Mouse (Mus musculus): ENCODE measurements around the gene Phc3. TPM values are rescaled to one million over a fixed set of nuclear protein-coding genes. Genes with fewer than 3 reads are reported as not detected.
A peak's percentile ranks its signal among the peaks of the same experiment; 100 is the strongest.
"Not testable (repeated sequence)": the region's sequence is repeated elsewhere in the genome, so short reads cannot be mapped to it uniquely, and the experiment has no call there.

Gene Phc3
- polyA plus RNA-seq, 1 experiment from 2014 or later, result 7.0 TPM

DNA sequence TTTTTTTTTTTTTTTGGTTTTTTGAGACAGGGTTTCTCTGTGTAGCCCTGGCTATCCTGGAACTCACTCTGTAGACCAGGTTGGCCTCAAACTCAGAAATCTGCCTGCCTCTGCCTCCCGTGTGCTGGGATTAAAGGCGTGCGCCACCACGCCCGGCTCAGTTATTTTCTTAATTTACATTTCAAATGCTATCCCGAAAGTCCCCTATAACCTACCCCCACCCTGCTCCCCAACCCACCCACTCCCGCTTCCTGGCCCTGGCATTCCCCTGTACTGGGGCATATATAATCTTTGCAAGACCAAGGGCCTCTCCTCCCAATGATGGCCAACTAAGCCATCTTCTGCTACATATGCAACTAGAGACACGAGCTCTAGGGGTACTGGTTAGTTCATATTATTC, 109.6 kb downstream of the Phc3 start:
- H3K9ac ChIP-seq; H3K27ac ChIP-seq; H3K4me2 ChIP-seq; H3K27me3 ChIP-seq; H3K9me3 ChIP-seq (replicated peaks); ATAC-seq (replicated peaks; ENCODE audit: low FRiP score); H3K4me3 ChIP-seq (replicated peaks); H3K36me3 ChIP-seq: not testable (repeated sequence)
- 91% methylated on average over 8 of the region's 8 CpGs for WGBS
- H3K4me1 ChIP-seq, result peaks cover 12% of the 10 kb centered on the region; the same call in 1 of the 2 replicates

DNA sequence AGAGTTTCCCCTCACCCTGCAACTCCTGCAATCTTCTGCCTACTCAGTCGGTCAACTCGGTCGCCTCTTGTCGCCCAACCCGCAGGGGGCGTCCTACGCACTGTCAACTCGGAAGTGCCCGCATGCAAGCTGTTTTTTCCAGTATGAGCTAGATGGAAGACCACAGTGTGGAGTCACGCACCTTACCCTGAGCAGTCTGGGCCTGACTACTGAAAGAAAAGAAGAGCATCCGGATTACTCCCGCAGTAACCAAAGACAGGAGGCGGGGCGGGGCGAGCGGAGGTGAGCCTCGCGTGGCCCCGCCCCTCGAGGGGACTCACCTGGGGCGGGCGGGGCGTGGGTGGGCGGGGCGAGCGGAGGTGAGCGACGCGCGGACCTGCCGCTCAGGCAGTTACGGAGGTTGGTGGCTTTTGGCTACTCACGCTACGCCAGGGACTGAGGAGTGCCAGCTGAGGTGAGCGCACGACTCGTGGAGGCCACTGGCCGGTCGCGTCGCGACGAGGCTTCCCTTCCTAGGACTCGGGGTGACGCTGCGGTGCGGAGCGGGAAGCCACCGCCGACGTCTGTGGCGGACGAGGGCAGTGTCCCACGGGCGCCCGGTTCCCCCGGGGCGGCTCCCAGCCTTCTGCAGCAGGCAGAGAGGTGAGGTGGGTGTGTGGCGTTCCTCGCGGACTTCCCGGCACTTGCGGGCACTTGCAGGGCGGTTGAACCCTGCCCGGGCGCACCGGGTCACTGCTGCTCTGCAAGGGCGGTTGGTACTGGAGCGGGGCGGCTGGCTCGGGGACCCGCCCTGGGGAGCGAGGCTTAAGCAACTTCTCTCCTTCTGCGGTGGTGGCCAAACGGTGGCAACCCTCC, 113.4 kb downstream of the Phc3 start, which contains the start of gene Gpr160:
Gpr160 (plus strand) TSS at position 347 of the 855 bp plus-strand sequence.
- Histone ChIP-seq H3K9ac (peak within 1 kb of the TSS; percentile 56), H3K36me3 (no peaks in the 10 kb centered on the region), H3K4me3 (replicated peaks) (peak within 1 kb of the TSS; percentile 64), H3K4me2 (peak within 1 kb of the TSS; percentile 98), H3K4me1 (peaks cover 12% of the 10 kb centered on the region; the same call in 1 of the 2 replicates), H3K27me3 (peaks cover 20% of the 10 kb centered on the region; the same call in 1 of the 2 replicates), H3K9me3 (replicated peaks) (no peaks in the 10 kb centered on the region), H3K27ac (peak within 1 kb of the TSS; percentile 76)
- WGBS, result under 1% methylated on average over 75 of the region's 75 CpGs
- peak; percentile 90 for ATAC-seq (replicated peaks; ENCODE audit: low FRiP score)

DNA sequence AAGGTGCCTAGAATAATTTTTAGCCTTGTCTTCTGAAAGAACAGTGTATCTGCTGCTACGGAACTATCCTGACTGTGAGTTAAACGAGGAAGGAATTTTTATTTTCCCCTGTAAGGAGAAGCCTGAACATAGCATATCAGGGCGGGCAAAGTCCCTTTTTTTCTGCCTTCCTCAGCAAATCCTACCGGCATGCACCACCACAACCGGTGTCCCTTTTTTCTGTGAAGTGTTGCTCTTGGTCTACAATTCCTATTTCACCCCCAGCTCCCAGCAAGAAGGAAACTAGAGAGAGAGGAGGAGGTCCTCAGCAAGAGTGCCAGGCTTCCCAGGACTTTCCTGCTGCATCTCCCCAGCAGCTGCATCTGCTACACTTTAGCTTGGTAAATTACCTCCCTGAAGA, 115.6 kb downstream of the Phc3 start:
- peaks cover 12% of the 10 kb centered on the region; the same call in 1 of the 2 replicates for H3K4me1 ChIP-seq
- H3K27ac ChIP-seq, result no peak overlapping the region
- no peaks in the 10 kb centered on the region for H3K9me3 ChIP-seq (replicated peaks)
- H3K36me3 ChIP-seq, result no peaks in the 10 kb centered on the region
- WGBS, result 88% methylated on average over 5 of the region's 5 CpGs
- no peak overlapping the region for H3K9ac ChIP-seq
- peaks cover 20% of the 10 kb centered on the region; the same call in 1 of the 2 replicates for H3K27me3 ChIP-seq
- H3K4me2 ChIP-seq, result no peak overlapping the region
- no peak overlapping the region for H3K4me3 ChIP-seq (replicated peaks)
- no peak for ATAC-seq (replicated peaks; ENCODE audit: low FRiP score)

DNA sequence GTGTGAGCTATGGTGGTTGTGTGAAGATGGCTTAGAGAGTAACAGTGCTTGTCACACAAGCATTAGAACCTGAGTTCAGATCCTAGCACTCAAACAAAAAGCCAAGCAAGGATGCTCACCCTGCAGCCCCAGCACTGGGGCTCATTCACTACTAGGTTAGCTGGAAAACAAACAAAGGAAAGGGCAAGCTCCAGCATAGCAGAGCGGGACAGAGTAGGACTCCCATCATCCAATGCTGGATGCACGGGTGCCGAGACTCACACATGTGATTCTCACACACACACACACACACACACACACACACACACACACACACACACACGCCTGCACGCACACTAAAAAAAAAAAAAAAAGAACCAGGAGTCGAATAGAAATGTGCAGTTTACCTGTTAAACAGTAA, 117.8 kb downstream of the Phc3 start:
- peaks cover 12% of the 10 kb centered on the region; the same call in 1 of the 2 replicates for H3K4me1 ChIP-seq
- H3K4me2 ChIP-seq, result no peak overlapping the region
- H3K9ac ChIP-seq, result no peak overlapping the region
- H3K27me3 ChIP-seq, result peaks cover 15% of the 10 kb centered on the region; the same call in 1 of the 2 replicates
- ATAC-seq (replicated peaks; ENCODE audit: low FRiP score), result no peak
- H3K9me3 ChIP-seq (replicated peaks), result no peaks in the 10 kb centered on the region
- no peak overlapping the region for H3K4me3 ChIP-seq (replicated peaks)
- 77% methylated on average over 4 of the region's 6 CpGs for WGBS
- no peaks in the 10 kb centered on the region for H3K36me3 ChIP-seq
- H3K27ac ChIP-seq, result no peak overlapping the region

Other genes with a start within 250 kb of the Phc3 start
- gene Samd7, start 223.1 kb downstream of the Phc3 start, polyA plus RNA-seq (2015; fragmentation: Nextera tagmentation; extraction: Ambion mirVana), result not detected in 2 replicates
- gene Sec62, start 176.5 kb downstream of the Phc3 start, polyA plus RNA-seq (2015; fragmentation: Nextera tagmentation; extraction: Ambion mirVana), result 90.5 and 106 TPM in 2 replicates
- gene Gpr160, start 113.5 kb downstream of the Phc3 start, polyA plus RNA-seq (2015; fragmentation: Nextera tagmentation; extraction: Ambion mirVana), result 10.8 and 11.4 TPM in 2 replicates
- 39.7 and 40.5 TPM in 2 replicates for gene Prkci, start 26.3 kb upstream of the Phc3 start, polyA plus RNA-seq (2015; fragmentation: Nextera tagmentation; extraction: Ambion mirVana)
- gene Skil, start 125.6 kb upstream of the Phc3 start, polyA plus RNA-seq (2015; fragmentation: Nextera tagmentation; extraction: Ambion mirVana), result 19.9 and 24.0 TPM in 2 replicates
- gene Cldn11, start 180.5 kb upstream of the Phc3 start, polyA plus RNA-seq (2015; fragmentation: Nextera tagmentation; extraction: Ambion mirVana), result 83.0 and 94.8 TPM in 2 replicates

Measured in kidney, embryonic 15.5 days (tissue).